Mouse (Mus musculus): Measurements from ENCODE around the gene Setx. TPM values are rescaled to one million over a fixed set of nuclear protein-coding genes. Genes with fewer than 3 reads are reported as not detected.

Setx gene
- 20.7 TPM for polyA plus RNA-seq (2014; fragmentation: Illumina TruSeq; extraction: RNeasy Lipid Tissue Mini Kit (QIAGEN cat#74804); ENCODE audit: low replicate concordance)

DNA sequence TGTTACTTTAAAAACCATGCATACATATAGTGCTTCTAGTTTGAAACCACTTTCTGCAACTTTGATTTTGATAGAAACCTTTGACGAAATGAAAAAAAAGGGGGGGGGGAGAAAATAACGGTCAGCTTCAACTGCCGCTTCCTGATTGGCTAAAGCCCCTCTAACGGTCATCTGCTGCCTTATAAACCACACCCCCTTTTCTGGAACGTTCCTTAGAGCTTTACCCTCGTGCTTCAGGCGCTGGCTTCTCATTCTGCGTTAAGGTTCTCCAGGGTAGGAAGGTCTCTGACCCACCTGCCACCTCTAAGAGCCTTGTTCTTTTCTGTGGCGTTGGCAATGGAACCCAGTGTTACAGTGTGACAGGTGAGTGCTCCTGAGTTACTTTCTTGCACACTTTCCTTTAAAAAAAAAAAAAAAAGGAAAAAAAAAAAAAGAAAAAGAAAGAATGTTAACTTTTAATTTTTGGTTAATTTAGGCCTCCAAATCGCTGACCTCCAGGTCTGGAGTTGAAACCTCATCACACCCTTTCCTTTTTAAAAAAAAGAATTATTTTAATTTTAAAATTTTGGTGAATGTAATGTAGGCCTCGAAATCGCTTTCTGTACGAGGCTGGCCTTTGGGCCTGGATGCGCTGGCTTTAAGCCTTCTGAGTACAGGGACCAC is at the start of gene Setx:
Gene Setx (plus strand): TSS at position 275 of the 663 bp plus-strand sequence.

Other genes with a start within 250 kb of the Setx start
- not detected for gene Barhl1, start 207.5 kb upstream of the Setx start, polyA plus RNA-seq (2014; fragmentation: Illumina TruSeq; extraction: RNeasy Lipid Tissue Mini Kit (QIAGEN cat#74804); ENCODE audit: low replicate concordance)
- not detected for gene Cfap77, start 69.1 kb upstream of the Setx start, polyA plus RNA-seq (2014; fragmentation: Illumina TruSeq; extraction: RNeasy Lipid Tissue Mini Kit (QIAGEN cat#74804); ENCODE audit: low replicate concordance)
- 14.6 TPM for gene Ttf1, start 63.9 kb upstream of the Setx start, polyA plus RNA-seq (2014; fragmentation: Illumina TruSeq; extraction: RNeasy Lipid Tissue Mini Kit (QIAGEN cat#74804); ENCODE audit: low replicate concordance)
- gene Ntng2, start 128.8 kb downstream of the Setx start, polyA plus RNA-seq (2014; fragmentation: Illumina TruSeq; extraction: RNeasy Lipid Tissue Mini Kit (QIAGEN cat#74804); ENCODE audit: low replicate concordance), result not detected
- 1.6 TPM for gene Med27, start 222.6 kb downstream of the Setx start, polyA plus RNA-seq (2014; fragmentation: Illumina TruSeq; extraction: RNeasy Lipid Tissue Mini Kit (QIAGEN cat#74804); ENCODE audit: low replicate concordance)